Mouse (Mus musculus): Measurements from ENCODE around the gene Glt28d2. TPM values are rescaled to one million over a fixed set of nuclear protein-coding genes. Genes with fewer than 3 reads are reported as not detected.
"Not testable (repeated sequence)": the region's sequence is repeated elsewhere in the genome, so short reads cannot be mapped to it uniquely, and the experiment has no call there.

Glt28d2 gene
- 0.09 and 0.17 TPM in 2 replicates for polyA plus RNA-seq (2015; fragmentation: Nextera tagmentation; extraction: Ambion mirVana)

DNA sequence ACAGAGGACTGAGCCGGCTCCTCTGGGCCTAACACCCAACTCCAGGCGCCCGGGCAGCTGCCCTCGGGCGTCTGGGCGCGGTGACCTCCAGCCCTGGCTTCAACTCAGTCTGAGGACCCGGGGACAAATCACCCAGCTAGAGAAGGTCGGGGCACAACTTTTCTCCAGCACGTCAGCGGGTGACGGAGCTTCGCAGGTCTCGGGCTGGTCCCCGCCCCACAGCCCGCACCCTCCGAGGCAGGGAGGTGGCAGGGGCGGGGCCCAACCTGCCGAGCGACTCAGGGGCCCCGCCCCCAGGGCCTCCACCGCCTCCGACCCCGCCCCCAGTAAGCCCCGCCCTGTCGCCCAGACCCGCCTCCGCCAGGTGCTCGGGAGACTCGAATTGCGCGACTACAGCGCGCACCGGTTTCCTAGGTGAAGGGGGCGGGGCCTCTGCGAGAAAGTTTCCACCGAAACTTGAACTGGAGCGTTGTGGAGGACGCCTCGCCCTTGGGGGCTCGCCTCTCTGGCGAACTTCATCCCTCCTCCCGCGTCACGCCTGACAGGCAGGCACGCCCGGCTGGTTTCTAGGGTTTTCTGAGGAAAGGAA is at the start of gene Glt28d2, which contains the start of gene Gm37240:
Gene Glt28d2 (minus strand): TSS at position 278 of the 589 bp plus-strand sequence.
Gene Gm37240 (minus strand): TSS at position 280 of the 589 bp plus-strand sequence.
- H3K4me3 ChIP-seq (replicated peaks) = peak within 1 kb of the TSS; percentile 62
- H3K36me3 ChIP-seq = no peaks in the 10 kb centered on the region
- peaks cover 63% of the 10 kb centered on the region for H3K27me3 ChIP-seq
- peaks cover 24% of the 10 kb centered on the region for H3K4me1 ChIP-seq (replicated peaks)
- under 1% methylated on average over 48 of the region's 48 CpGs for whole genome bisulfite sequencing (ENCODE audit: insufficient replicate concordance)
- peak within 1 kb of the TSS; percentile 67 for H3K9ac ChIP-seq
- no peaks in the 10 kb centered on the region for H3K9me3 ChIP-seq (replicated peaks)
- no peak within 1 kb of the TSS for H3K27ac ChIP-seq
- H3K4me2 ChIP-seq = peak within 1 kb of the TSS; percentile 88
- peak; percentile 96 for ATAC-seq (ENCODE audit: low read depth)
- DNase-seq = peak; percentile 85

DNA sequence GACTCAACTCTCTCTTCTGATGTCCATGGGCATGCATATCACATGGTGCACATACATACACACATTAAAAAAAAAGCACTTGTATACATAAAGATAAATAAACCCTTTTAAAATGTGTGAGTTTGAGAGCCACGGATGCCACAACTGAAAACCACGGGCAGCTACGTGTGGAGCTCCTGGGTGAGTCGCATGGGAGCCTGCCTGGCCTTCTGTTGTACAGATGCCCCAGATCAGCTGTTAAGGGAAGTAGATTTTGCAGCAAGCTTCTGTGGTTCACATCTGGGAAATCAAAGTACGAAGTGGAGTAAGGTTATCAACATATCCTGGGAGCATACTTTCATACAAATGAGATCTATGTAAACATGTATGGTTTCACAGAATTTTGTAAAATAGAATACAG is 46.3 kb upstream of the Glt28d2 start:
- Histone ChIP-seq H3K27me3 (no peaks in the 10 kb centered on the region), H3K4me3 (replicated peaks) (no peak overlapping the region), H3K4me1 (replicated peaks) (no peaks in the 10 kb centered on the region), H3K4me2 (no peak overlapping the region), H3K27ac (no peak overlapping the region), H3K36me3 (no peaks in the 10 kb centered on the region), H3K9ac (no peak overlapping the region), H3K9me3 (replicated peaks) (no peaks in the 10 kb centered on the region)
- no peak for ATAC-seq (ENCODE audit: low read depth)
- no peak for DNase-seq
- 51% methylated on average over 5 of the region's 5 CpGs for WGBS (ENCODE audit: insufficient replicate concordance)

DNA sequence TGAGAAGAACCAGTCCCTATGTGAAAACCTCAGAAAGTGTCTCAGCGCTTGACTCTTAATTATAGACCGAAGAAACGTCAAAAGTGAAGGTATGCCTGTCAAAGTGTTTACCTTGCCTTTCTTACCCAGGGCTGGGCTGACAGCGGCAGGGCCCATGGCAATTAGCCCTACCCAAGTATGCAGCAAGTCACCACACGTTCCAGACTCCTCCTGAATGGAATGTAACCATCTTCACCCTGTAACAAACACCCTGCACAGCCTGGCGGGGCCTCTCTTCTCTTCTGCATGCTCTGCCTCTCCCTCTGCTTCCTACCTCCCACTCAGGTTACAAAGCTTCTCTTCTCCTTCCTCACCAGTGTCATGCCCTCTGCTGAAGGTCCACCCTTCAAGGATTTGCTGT is 44.5 kb upstream of the Glt28d2 start:
- no peak overlapping the region for H3K4me2 ChIP-seq
- 68% methylated on average over 6 of the region's 6 CpGs for WGBS (ENCODE audit: insufficient replicate concordance)
- ATAC-seq (ENCODE audit: low read depth) (no peak), DNase-seq (no peak)
- no peak overlapping the region for H3K27ac ChIP-seq
- no peak overlapping the region for H3K4me3 ChIP-seq (replicated peaks)
- no peak overlapping the region for H3K9ac ChIP-seq
- H3K36me3 ChIP-seq = no peaks in the 10 kb centered on the region
- no peaks in the 10 kb centered on the region for H3K27me3 ChIP-seq
- no peaks in the 10 kb centered on the region for H3K9me3 ChIP-seq (replicated peaks)
- no peaks in the 10 kb centered on the region for H3K4me1 ChIP-seq (replicated peaks)

DNA sequence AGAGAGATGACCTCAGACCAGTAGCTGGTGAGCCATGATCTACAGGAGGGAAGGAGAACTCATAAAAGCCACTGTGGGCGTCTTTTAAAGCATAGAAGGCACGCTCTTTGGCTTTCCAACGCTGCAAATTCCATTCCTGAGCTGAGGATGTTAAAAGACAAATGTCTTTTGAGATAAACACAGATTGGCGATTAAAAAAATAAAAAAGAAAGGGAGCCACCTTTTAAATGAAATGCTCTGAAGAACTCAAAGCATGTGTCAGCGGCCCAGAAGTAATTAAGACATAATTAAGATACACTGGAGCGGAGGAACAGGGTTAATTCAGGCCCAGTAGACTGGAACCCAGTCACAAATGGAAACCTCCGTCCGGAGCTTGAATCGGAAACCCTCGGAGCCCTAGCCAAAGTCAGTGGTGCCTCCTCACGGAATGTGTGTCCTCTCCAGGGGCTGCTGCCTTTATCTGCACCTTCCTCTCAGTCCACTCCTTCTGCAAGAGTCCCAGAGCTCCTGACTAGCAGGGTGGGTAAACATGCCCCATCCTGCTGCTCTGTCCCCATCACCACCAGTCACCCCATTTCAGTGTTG is 43.4 kb upstream of the Glt28d2 start:
- Histone ChIP-seq H3K27ac (no peak overlapping the region), H3K9me3 (replicated peaks) (no peaks in the 10 kb centered on the region), H3K4me2 (no peak overlapping the region), H3K36me3 (no peaks in the 10 kb centered on the region), H3K9ac (no peak overlapping the region), H3K4me3 (replicated peaks) (no peak overlapping the region), H3K27me3 (no peaks in the 10 kb centered on the region), H3K4me1 (replicated peaks) (no peaks in the 10 kb centered on the region)
- 69% methylated on average over 11 of the region's 11 CpGs for WGBS (ENCODE audit: insufficient replicate concordance)
- no peak for ATAC-seq (ENCODE audit: low read depth)
- no peak for DNase-seq

DNA sequence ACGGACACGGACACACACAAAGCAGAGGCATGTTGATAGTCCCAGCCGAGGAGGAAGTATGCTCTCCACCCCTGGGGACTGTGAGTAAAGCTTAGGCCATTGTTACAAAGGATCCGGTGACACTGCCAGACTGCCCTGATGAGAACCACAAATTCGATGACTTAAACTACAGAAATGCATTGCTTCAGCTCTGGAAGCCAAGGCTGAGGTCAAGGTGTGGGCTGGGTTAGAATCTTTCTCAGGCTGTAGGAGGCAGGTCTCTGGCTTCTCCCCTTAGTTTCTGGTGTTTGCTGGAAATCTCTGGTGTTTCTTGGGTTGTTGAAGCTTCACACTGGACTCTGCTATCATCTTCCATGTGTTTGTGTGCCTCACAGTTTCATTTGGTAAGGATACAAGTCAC is 42.4 kb upstream of the Glt28d2 start:
- H3K36me3 ChIP-seq = no peaks in the 10 kb centered on the region
- no peaks in the 10 kb centered on the region for H3K27me3 ChIP-seq
- WGBS (ENCODE audit: insufficient replicate concordance) = 46% methylated on average over 5 of the region's 5 CpGs
- DNase-seq (no peak), ATAC-seq (ENCODE audit: low read depth) (no peak)
- no peak overlapping the region for H3K9ac ChIP-seq
- H3K9me3 ChIP-seq (replicated peaks) = no peaks in the 10 kb centered on the region
- no peak overlapping the region for H3K4me3 ChIP-seq (replicated peaks)
- no peaks in the 10 kb centered on the region for H3K4me1 ChIP-seq (replicated peaks)
- no peak overlapping the region for H3K4me2 ChIP-seq
- H3K27ac ChIP-seq = no peak overlapping the region

DNA sequence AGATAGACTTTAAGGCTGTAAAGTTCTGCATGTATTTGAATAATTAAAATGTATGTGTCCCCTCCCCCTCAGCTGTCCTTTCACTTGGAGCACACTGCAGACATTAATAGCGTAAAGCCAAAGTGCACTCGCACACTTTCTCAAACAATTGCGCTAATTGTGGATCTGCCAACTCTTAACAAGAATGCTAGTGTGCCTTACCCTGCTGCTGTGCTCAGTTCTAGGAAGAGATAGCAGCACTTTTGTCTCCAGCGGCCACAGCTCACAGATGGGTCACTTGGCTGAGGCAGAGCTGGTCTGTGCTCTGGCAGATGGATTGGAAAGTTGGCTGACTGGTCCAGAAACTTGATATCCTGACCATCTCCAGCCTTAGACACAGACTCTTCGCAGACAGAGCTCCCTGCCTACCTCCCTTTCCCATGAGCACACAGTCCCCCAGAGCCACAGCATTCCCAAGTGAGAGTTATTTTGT is 40.9 kb upstream of the Glt28d2 start:
- no peak overlapping the region for H3K9ac ChIP-seq
- WGBS (ENCODE audit: insufficient replicate concordance) = 73% methylated on average over 5 of the region's 5 CpGs
- no peak overlapping the region for H3K4me2 ChIP-seq
- H3K4me3 ChIP-seq (replicated peaks) = no peak overlapping the region
- H3K27me3 ChIP-seq = no peaks in the 10 kb centered on the region
- no peak overlapping the region for H3K27ac ChIP-seq
- no peak for DNase-seq
- no peak for ATAC-seq (ENCODE audit: low read depth)
- H3K36me3 ChIP-seq = no peaks in the 10 kb centered on the region
- no peaks in the 10 kb centered on the region for H3K4me1 ChIP-seq (replicated peaks)
- H3K9me3 ChIP-seq (replicated peaks) = no peaks in the 10 kb centered on the region

DNA sequence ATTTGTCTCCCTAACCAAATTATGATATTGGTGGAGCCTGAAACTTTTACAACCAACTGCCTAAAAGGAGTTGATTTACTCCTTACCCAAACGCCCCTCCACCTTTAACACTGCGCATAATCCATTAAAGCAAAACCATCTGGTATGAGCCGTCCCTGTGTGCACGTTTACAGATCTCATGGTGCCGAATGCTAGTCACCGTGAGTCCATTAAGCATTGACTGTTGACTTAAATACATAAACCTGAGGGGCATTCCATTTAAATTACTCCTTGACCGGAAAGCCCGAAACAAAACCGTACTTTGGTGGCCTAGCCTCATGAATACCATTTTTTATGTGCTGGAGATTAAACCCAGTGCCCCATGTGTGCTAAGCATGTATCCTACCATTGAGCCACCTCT is 40.0 kb upstream of the Glt28d2 start:
- no peaks in the 10 kb centered on the region for H3K27me3 ChIP-seq
- H3K4me1 ChIP-seq (replicated peaks) = no peaks in the 10 kb centered on the region
- no peak overlapping the region for H3K4me3 ChIP-seq (replicated peaks)
- H3K9ac ChIP-seq = no peak overlapping the region
- H3K9me3 ChIP-seq (replicated peaks) = no peaks in the 10 kb centered on the region
- H3K27ac ChIP-seq = no peak overlapping the region
- ATAC-seq (ENCODE audit: low read depth) = no peak
- no peak overlapping the region for H3K4me2 ChIP-seq
- 72% methylated on average over 9 of the region's 9 CpGs for WGBS (ENCODE audit: insufficient replicate concordance)
- DNase-seq = no peak
- H3K36me3 ChIP-seq = no peaks in the 10 kb centered on the region

DNA sequence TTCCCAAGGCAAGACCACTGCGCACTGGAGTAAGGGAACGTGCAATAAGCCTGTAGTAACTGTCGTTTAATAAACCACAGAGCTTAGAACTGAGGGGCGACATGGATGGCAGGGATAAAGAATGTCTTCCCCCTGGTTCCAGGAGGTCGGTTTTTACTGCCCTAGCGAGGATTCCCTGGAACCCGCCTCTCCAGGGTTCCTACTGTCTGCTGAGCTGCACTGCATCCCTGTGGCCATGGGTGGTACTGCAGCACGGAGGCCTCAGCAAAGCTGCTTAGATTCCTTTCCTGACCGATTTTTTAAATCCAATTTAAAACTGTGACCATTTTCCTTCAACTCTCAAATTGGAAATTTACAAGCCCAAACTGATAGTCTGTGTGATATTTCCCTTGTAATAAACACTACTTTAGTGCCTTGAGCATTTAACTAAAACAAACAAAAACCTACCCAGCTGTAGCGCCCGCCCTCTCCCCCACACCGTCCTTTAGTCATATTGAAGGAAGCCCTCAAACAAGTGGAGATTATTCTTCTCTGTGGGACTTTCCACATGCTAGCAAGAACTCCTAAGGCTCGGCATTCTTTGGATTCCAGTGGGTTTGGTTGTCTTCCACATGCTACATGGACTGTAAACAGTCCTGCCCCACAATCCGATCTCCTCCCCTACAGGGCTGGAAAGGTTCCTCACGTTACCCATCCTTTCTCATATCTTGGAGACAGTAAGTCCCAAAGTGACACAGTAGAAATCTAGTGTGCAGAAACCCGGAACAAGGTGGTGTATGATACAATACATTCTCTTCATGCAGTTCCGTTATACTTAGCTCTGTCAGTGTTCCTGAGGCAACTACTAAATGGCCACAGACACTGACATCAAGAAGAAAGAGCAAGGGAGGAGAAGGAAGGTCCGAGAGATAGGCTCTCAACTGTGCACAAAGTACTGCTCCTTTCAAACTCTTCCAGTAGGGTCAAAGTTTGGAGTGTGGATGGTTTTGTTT is 36.9 kb upstream of the Glt28d2 start:
- Histone ChIP-seq H3K36me3 (no peaks in the 10 kb centered on the region), H3K4me3 (replicated peaks) (no peak overlapping the region), H3K4me1 (replicated peaks) (no peaks in the 10 kb centered on the region), H3K9me3 (replicated peaks) (no peaks in the 10 kb centered on the region), H3K9ac (no peak overlapping the region), H3K4me2 (no peak overlapping the region), H3K27ac (no peak overlapping the region), H3K27me3 (no peaks in the 10 kb centered on the region)
- ATAC-seq (ENCODE audit: low read depth) (no peak), DNase-seq (peak; percentile 47)
- 38% methylated on average over 18 of the region's 18 CpGs for WGBS (ENCODE audit: insufficient replicate concordance)

DNA sequence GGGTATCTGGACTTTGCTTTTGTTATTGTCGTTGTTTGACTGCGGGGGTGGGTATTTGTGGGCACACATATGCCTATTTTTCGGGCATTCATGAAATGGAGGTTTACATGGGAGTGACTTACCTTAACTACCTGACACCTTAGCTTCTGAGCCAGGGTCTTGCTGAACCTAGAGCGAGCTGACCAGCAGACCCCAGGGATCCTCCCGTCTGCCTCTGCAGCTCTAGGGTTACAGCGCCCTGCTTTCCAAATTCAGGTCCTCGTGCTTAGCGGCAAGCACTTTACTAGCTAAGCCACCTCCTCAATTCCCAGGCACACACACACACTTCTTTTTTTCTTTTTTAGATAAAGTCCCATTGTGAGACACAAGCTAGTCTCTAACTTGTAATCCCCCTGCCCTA is 36.0 kb upstream of the Glt28d2 start:
- WGBS (ENCODE audit: insufficient replicate concordance) = 71% methylated on average over 8 of the region's 8 CpGs
- no peak overlapping the region for H3K27ac ChIP-seq
- ATAC-seq (ENCODE audit: low read depth) = no peak

DNA sequence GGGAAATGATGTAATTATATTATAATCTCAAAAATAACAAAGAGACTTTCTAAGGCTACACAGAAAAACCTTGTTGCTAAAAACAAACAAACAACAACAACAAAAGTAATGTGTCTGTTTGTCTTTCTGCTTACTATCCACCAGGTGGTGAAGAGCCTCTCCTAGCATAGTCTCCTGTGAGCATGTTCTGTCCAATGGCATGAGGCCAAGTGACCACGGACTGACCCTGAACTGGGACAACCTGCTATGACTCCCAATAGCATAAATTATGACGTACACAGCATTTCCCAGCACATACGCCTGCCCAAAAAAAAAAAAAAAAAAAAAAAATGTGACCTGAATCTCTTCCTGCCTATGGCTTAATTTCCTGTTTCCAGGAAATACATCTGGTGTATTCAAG is 35.0 kb upstream of the Glt28d2 start:
- Histone ChIP-seq H3K9me3 (replicated peaks) (no peaks in the 10 kb centered on the region), H3K4me2 (no peak overlapping the region), H3K4me3 (replicated peaks) (no peak overlapping the region), H3K9ac (no peak overlapping the region), H3K36me3 (no peaks in the 10 kb centered on the region), H3K27me3 (no peaks in the 10 kb centered on the region), H3K4me1 (replicated peaks) (no peaks in the 10 kb centered on the region), H3K27ac (no peak overlapping the region)
- 53% methylated on average over 3 of the region's 3 CpGs for WGBS (ENCODE audit: insufficient replicate concordance)
- ATAC-seq (ENCODE audit: low read depth) (no peak), DNase-seq (no peak)

More for the DNA sequence above, 36.0 kb upstream of the Glt28d2 start:
- Histone ChIP-seq H3K9ac (no peak overlapping the region), H3K36me3 (no peaks in the 10 kb centered on the region), H3K4me1 (replicated peaks) (no peaks in the 10 kb centered on the region), H3K27me3 (no peaks in the 10 kb centered on the region), H3K4me3 (replicated peaks) (no peak overlapping the region), H3K4me2 (no peak overlapping the region), H3K9me3 (replicated peaks) (no peaks in the 10 kb centered on the region)
- no peak for DNase-seq

DNA sequence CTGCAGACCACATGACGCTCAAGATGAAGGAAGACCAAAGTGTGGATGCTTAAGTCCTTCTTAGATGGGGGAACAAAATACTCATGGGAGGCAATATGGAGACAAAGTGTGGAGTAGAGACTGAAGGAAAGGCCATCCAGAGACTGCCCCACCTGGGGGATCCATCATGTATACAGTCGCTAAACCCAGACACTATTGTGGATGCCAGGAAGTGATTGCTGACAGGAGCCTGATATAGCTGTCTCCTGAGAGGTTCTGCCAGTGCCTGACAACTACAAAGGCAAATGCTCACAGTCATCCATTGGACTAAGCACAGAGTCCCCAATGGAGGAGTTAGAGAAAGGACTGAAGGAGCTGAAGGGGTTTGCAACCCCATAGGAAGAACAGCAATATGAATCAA is 33.4 kb upstream of the Glt28d2 start:
- DNase-seq; H3K27me3 ChIP-seq; H3K9me3 ChIP-seq (replicated peaks); H3K9ac ChIP-seq; ATAC-seq (ENCODE audit: low read depth); H3K36me3 ChIP-seq; H3K4me1 ChIP-seq (replicated peaks); H3K4me2 ChIP-seq; H3K27ac ChIP-seq; H3K4me3 ChIP-seq (replicated peaks): not testable (repeated sequence)
- 63% methylated on average over 2 of the region's 2 CpGs for WGBS (ENCODE audit: insufficient replicate concordance)
